Mouse (Mus musculus): ENCODE measurements at regions not wholly inside any gene's neighbourhood (a gene's known extent, or its start where the extent isn't known, plus 50 kb on each side); places are given as distances from the start of the nearest gene placed in this dataset.
A peak's percentile ranks its signal among the peaks of the same experiment; 100 is the strongest.

DNA sequence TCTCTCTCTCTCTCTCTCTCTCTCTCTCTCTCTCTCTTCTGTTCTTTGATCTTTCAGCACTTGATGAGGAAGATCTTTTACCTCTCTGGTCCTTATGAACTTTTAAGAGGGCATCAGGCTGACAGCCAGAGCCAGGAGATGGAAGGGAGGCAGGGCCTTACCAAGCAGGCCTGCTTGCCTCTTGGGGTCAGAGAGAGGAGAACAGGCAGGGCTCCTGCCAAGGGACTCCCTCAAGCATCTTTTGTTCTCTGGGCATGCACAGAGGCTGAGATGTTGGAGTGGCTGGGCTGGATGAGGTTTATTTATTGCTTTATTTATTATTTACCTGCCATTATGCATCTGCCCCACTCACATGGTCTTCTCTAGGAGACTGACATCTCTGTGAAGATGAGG is 278.5 kb downstream of the Psat1 start:
- Histone ChIP-seq H3K9ac (no peak overlapping the region), H3K4me2 (ENCODE audit: low read depth) (no peak overlapping the region), H3K4me3 (ENCODE audit: low read depth, low read length) (no peak overlapping the region), H3K27ac (ENCODE audit: low read depth, low read length) (no peak overlapping the region), H3K9me3 (ENCODE audit: low read length) (no peaks in the 10 kb centered on the region), H3K4me1 (ENCODE audit: insufficient read depth) (no peaks in the 10 kb centered on the region; the same call in 1 of the 2 replicates), H3K27me3 (ENCODE audit: insufficient read depth, low read length) (peaks cover 13% of the 10 kb centered on the region; the same call in 1 of the 2 replicates), H3K36me3 (ENCODE audit: insufficient read depth) (no peaks in the 10 kb centered on the region)
- ATAC-seq: 0 out of 2 replicates have a peak, but pooled peaks have one; percentile 47
- no peak for TF ChIP-seq CTCF (IDR thresholded peaks at IDR 0.05; ENCODE audit: low read depth)
- DNase-seq: no peak

DNA sequence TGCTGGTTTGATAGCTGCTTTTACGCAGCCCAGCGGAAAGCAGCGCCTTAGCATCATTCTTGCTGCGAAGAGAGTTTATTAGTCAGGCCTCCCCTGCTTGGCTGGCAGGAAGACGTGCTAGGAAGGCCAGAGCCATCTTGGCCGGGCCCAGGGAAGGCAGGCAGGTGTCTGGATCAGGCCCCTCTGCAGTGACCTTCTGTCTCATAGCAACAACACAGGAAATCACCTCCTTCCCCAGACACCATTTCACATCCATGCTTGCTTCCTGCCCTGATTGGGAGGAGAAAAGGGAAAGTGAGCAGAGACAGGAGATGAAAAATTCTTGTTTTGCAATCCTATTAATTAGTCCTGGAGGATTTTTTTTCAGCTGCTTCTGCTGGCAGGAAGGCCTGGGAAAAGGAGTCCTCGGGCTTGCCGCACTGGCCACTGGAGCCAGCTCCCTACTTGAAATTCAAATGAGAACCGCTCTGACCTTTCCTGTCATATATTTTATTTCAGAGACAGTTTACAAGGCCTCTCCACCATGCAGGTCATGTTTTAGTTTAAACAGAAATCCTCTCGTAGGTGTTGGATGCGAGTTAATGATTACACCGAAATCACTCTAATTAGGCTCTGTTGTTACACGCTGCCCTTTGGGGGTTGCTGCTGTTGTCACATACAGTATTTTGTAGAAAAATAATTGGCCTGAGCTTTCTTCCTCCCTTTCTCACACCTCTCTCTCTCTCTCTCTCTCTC is 279.1 kb downstream of the Psat1 start:
- H3K27me3 ChIP-seq (ENCODE audit: insufficient read depth, low read length): peaks cover 13% of the 10 kb centered on the region; the same call in 1 of the 2 replicates
- DNase-seq (peak; percentile 43), ATAC-seq (peak; percentile 63; the same call in 1 of the 2 replicates)
- H3K9ac ChIP-seq: no peak overlapping the region
- TF ChIP-seq CTCF (IDR thresholded peaks at IDR 0.05; ENCODE audit: low read depth): no peak
- H3K9me3 ChIP-seq (ENCODE audit: low read length): no peaks in the 10 kb centered on the region
- no peak overlapping the region for H3K4me2 ChIP-seq (ENCODE audit: low read depth)
- H3K4me1 ChIP-seq (ENCODE audit: insufficient read depth): no peaks in the 10 kb centered on the region; the same call in 1 of the 2 replicates
- 19% methylated on average over 13 of the region's 13 CpGs for WGBS
- H3K4me3 ChIP-seq (ENCODE audit: low read depth, low read length): no peak overlapping the region
- peak overlapping the region; percentile 6; the same call in 1 of the 2 replicates for H3K27ac ChIP-seq (ENCODE audit: low read depth, low read length)
- no peaks in the 10 kb centered on the region for H3K36me3 ChIP-seq (ENCODE audit: insufficient read depth)

DNA sequence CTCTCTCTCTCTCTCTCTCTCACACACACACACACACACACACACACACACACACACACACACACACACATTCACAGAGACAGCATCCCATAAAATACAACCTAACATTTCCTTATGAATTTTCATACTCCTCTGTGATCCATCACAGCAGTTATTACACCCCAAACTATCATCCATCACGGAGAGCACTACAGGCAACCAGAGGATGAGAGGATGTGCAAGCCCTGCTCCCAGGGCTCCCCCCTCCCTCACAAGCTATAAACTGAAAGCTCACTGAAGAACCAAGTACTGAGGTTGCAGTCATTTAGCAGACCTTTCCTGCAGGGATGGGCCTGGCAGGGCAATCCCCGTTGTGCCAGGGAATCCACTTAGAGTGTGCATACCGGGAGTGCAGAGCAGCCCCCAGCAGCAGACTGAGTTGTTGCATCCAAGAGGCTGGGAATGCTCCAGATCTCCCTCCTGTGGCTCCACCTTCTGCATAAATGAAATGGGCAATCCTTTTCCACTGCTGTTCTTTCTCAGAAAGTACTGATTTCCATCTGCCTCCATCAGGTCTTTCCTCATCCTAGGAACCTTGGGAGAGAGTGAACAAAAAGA is 283.4 kb downstream of the Psat1 start:
- no peak for TF ChIP-seq CTCF (IDR thresholded peaks at IDR 0.05; ENCODE audit: low read depth)
- DNase-seq: no peak
- Histone ChIP-seq H3K27ac (ENCODE audit: low read depth, low read length) (no peak overlapping the region), H3K4me3 (ENCODE audit: low read depth, low read length) (no peak overlapping the region), H3K27me3 (ENCODE audit: insufficient read depth, low read length) (peaks cover 31% of the 10 kb centered on the region), H3K36me3 (ENCODE audit: insufficient read depth) (no peaks in the 10 kb centered on the region), H3K4me2 (ENCODE audit: low read depth) (no peak overlapping the region), H3K9ac (no peak overlapping the region), H3K4me1 (ENCODE audit: insufficient read depth) (no peaks in the 10 kb centered on the region), H3K9me3 (ENCODE audit: low read length) (no peaks in the 10 kb centered on the region)
- WGBS: 39% methylated on average over 3 of the region's 3 CpGs
- 0 out of 2 replicates have a peak, but pooled peaks have one; percentile 23 for ATAC-seq

DNA sequence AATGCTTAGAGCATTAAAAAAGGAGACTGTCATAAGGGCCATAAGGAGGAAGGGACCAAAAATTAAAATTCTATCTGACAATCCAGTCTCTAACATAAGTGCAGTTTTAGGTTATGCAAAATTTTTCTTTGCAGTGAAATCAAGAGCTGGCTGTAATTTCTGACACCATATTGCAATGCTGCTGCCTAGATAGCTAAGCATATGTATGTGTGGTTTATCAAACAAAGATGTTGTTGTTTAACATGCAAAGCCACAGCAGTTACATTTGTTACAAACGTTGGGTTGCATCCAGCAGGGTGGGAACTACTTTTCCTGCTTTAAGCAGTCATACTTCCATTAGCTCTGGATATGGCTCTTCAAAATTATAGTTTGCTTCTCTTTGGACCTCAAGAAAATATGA is 288.5 kb downstream of the Psat1 start:
- Histone ChIP-seq H3K9me3 (ENCODE audit: low read length) (no peaks in the 10 kb centered on the region), H3K4me3 (ENCODE audit: low read depth, low read length) (no peak overlapping the region), H3K27me3 (ENCODE audit: insufficient read depth, low read length) (peaks cover 18% of the 10 kb centered on the region; the same call in 1 of the 2 replicates), H3K27ac (ENCODE audit: low read depth, low read length) (no peak overlapping the region), H3K36me3 (ENCODE audit: insufficient read depth) (no peaks in the 10 kb centered on the region), H3K9ac (no peak overlapping the region), H3K4me1 (ENCODE audit: insufficient read depth) (no peaks in the 10 kb centered on the region), H3K4me2 (ENCODE audit: low read depth) (no peak overlapping the region)
- 33% methylated on average over 1 of the region's 1 CpGs for WGBS
- DNase-seq (peak; percentile 75), ATAC-seq (peak; percentile 81)
- TF ChIP-seq CTCF (IDR thresholded peaks at IDR 0.05; ENCODE audit: low read depth): no peak

DNA sequence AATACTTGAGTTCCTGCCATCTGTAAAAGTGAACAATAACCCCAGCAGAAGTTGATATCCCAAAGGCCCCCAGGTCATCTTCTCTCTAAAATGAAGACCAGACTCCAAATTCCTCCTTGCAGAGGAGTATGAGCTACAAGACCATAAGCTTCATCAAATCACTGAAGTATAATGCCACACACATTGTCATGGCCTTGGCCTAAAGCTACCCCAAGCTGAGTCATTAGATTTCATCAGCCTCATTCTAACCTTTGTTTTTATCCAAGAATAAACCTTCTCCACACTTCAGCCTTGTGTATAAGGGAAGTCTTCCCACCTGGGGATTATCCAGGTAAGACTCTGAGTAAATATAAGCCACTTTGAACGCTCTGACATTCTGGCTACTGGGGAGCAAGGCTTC is 289.3 kb downstream of the Psat1 start:
- DNase-seq (no peak), ATAC-seq (no peak)
- no peak overlapping the region for H3K9ac ChIP-seq
- no peaks in the 10 kb centered on the region for H3K9me3 ChIP-seq (ENCODE audit: low read length)
- H3K4me1 ChIP-seq (ENCODE audit: insufficient read depth): no peaks in the 10 kb centered on the region
- no peak for TF ChIP-seq CTCF (IDR thresholded peaks at IDR 0.05; ENCODE audit: low read depth)
- no peaks in the 10 kb centered on the region for H3K36me3 ChIP-seq (ENCODE audit: insufficient read depth)
- H3K27me3 ChIP-seq (ENCODE audit: insufficient read depth, low read length): peaks cover 18% of the 10 kb centered on the region; the same call in 1 of the 2 replicates
- no peak overlapping the region for H3K4me2 ChIP-seq (ENCODE audit: low read depth)
- H3K27ac ChIP-seq (ENCODE audit: low read depth, low read length): no peak overlapping the region
- WGBS: 75% methylated on average over 1 of the region's 1 CpGs
- no peak overlapping the region for H3K4me3 ChIP-seq (ENCODE audit: low read depth, low read length)

DNA sequence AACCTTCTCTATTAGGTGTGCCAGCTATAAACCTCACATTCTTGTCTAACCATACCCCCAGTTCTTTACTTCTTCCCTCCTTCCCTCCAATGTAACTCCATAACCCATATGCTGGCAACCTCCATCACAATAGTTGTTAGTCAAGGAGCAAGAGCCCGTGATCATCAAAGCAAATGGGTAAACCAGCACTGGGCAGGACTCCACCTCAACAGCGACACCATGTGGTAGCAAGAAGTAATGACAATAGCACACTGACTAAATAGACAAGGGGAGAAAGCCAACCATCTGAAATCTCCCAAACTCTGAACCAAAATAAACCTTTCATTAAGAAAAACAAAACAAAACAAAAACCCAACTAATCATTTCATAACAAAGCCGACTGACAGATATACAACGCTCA is 297.8 kb downstream of the Psat1 start:
- Histone ChIP-seq H3K4me2 (ENCODE audit: low read depth) (no peak overlapping the region), H3K4me1 (ENCODE audit: insufficient read depth) (no peaks in the 10 kb centered on the region), H3K4me3 (ENCODE audit: low read depth, low read length) (no peak overlapping the region), H3K27me3 (ENCODE audit: insufficient read depth, low read length) (peaks cover 14% of the 10 kb centered on the region; the same call in 1 of the 2 replicates), H3K27ac (ENCODE audit: low read depth, low read length) (no peak overlapping the region), H3K9me3 (ENCODE audit: low read length) (no peaks in the 10 kb centered on the region), H3K36me3 (ENCODE audit: insufficient read depth) (no peaks in the 10 kb centered on the region), H3K9ac (no peak overlapping the region)
- 18% methylated on average over 4 of the region's 4 CpGs for WGBS
- peak; percentile 35 for DNase-seq
- peak; percentile 40; the same call in 1 of the 2 replicates for ATAC-seq
- TF ChIP-seq CTCF (IDR thresholded peaks at IDR 0.05; ENCODE audit: low read depth): peak; percentile 76

DNA sequence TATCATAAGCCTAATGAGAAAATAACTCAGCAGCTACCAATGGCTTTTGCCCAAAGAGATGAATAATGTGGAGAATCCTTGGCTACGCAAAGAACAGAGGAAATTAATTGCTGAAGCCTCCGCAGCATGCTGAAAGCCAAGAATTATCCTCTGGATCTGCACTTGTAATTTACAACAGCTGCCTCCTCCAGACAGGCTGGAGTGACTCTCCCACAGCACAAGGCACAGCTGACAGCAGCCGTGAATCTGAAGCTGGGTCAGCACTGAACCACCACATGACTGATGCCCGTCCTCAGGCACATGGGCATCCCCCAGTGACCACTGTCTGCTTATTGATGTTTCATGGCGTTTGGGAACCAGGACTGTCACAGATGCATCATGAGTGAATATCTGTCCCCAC is 299.8 kb downstream of the Psat1 start:
- 53% methylated on average over 5 of the region's 5 CpGs for WGBS
- TF ChIP-seq CTCF (IDR thresholded peaks at IDR 0.05; ENCODE audit: low read depth): no peak
- H3K4me3 ChIP-seq (ENCODE audit: low read depth, low read length): no peak overlapping the region
- peaks cover 14% of the 10 kb centered on the region; the same call in 1 of the 2 replicates for H3K27me3 ChIP-seq (ENCODE audit: insufficient read depth, low read length)
- H3K4me2 ChIP-seq (ENCODE audit: low read depth): no peak overlapping the region
- DNase-seq (peak; percentile 32), ATAC-seq (peak; percentile 58)
- H3K4me1 ChIP-seq (ENCODE audit: insufficient read depth): no peaks in the 10 kb centered on the region
- H3K9ac ChIP-seq: no peak overlapping the region
- no peaks in the 10 kb centered on the region for H3K36me3 ChIP-seq (ENCODE audit: insufficient read depth)
- H3K9me3 ChIP-seq (ENCODE audit: low read length): no peaks in the 10 kb centered on the region
- no peak overlapping the region for H3K27ac ChIP-seq (ENCODE audit: low read depth, low read length)
